Mouse (Mus musculus): ENCODE data around the gene Hdgf.
"Not testable (repeated sequence)": the region's sequence is repeated elsewhere in the genome, so short reads cannot be mapped to it uniquely, and the experiment has no call there.

Hdgf gene

GRCm38 (mm10) chr3:87905880-87906485, at the start of gene Hdgf:
TSS of gene Hdgf (plus strand) at chr3:87906321.
- DNase-seq: peak; percentile 96 to 99

DNA sequence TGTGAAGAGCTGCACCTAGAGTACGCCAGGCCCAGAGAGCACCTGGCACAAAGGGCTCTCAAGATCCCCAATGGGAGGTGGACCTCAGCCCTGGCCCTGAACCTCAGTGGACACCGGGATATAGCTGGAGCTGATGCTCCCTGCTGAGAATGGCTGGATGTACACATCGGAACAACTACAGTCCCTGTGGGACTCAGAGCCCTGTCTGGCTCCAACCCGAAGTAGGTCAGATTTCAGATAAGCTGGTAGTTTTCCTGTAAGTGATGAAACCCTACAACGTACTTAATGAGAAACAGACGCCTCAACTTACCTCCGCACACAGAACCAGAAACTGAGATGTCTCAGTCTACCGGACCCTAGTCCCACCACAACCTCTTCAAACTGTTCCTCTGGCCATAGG, 48.5 kb upstream of the Hdgf start:
- no peak for DNase-seq

- DNase-seq: peak in 1 of 2 experiments; percentile 70
Observed at GRCm38 (mm10) chr3:87859813-87860212, 46.3 kb upstream of the Hdgf start.

DNA sequence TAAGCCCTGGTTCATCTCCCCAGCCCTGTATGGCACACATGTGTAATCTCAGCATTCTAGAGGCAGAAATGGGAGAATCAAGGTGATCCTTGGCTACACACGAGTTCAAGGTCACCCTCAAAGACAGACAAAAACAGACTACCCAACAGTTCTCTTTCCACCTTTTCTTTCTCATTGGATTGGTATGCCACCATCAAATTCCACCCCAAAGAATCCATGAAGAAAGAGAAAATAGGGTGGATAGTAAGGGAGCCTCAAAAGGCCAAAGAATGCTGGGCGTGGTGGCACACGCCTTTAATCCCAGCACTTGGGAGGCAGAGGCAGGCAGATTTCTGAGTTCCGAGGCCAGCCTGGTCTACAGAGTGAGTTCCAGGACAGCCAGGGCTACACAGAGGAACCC, 42.0 kb upstream of the Hdgf start:
- DNase-seq: not testable (repeated sequence)

DNA sequence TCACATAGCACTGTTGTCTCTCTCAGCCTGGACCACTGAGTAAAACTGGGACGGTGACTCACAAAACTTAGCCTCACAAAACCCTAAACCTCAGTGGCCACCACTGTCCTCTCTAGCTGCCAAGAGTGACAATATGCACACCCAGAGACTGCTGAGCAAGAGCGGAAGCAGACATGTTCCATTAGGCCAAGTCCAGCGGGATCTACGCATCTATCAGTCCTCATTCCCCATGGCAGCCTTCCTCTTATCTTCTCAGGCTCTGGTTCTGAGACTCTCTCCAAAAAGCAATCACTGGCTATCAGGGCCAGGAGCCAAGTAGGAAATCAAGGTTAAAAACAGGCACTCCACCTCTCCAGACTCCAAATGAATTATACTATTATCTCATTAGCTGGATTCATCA, 28.4 kb upstream of the Hdgf start:
- DNase-seq: no peak

DNA sequence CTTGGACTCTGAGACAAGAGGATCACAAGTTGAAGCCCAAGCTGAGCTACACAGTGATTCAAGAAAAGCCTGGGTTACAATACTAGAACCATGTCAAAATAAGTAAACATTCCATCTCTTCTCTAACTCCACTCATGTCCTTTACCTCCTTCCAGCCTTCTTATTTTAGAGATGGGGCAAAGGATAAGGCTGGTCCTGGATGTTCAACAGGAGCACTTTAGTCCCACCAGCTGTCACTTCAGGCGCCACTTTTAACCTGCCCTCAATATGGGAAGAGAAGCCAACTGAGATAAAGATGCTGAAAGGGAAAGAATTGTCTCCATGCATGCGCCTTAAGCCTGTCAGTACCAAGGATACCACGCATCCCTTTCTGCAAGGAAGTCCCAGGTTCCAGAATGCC, 21.8 kb upstream of the Hdgf start:
- no peak for DNase-seq

- peak; percentile 55 to 64 for DNase-seq
Observed at GRCm38 (mm10) chr3:87884708-87885251, 21.3 kb upstream of the Hdgf start.

GRCm38 (mm10) chr3:87885281-87886003, 20.7 kb upstream of the Hdgf start, which contains the start of gene Prcc:
TSS of gene Prcc (minus strand) at chr3:87885608.
- peak; percentile 93 to 96 for DNase-seq

DNA sequence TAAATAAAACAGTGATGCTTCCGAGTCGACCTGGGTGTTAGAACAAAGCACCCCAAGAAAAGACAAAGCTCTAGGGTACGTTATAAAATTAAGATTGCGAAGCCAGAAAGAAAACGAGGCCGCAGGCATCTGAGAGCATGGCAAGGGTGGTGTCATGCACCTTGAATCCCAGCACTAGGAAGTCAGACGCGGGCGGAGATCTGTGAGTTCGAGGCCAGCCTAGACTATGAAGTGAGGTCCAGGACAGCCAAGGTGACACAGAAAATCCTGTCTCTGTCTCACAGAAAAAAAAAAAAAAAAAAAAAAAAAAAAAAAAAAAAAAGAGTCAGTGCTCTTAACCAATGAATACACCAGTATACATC, 20.1 kb upstream of the Hdgf start:
- DNase-seq: peak in 1 of 2 experiments; percentile 41

DNA sequence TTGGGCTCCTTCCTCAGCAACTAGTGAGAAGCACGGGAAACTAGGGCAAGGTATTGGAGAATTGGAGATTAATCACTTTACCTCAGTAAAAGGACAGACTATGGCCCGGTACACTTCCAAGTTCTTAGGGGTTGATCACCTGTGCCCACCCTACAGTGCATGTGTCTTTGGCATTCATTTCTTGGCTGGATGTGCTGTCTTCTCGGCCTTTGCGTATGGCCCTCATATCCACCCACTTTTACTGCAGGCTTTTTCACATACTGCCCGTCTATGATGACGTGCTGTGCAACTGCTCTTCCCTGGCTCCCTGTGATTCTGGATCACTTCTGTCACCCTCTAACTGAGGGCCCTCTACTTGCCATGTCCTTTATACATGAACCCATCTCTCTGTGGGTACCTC, 19.7 kb upstream of the Hdgf start:
- no peak for DNase-seq

- not testable (repeated sequence) for DNase-seq
Observed at GRCm38 (mm10) chr3:87887400-87887799, 18.7 kb upstream of the Hdgf start.

DNA sequence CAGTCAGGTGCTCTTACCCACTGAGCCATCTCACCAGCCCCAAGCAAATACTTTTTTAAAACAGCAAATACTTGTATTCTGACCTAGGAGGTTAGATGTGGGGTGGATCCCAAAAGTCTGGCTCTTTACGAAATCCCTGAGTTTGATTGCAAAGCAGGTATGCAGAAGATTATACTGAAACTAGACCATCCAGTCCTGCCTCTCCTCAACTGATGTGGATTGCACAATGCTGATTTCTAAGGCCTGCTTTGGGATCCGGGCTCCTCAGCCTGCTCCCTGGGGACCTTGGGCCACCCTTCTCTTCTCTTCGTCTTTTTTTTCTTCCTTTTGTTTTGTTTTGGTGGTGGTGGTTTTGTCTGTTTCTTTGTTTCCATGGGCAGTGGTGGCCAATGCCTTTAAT, 14.6 kb upstream of the Hdgf start:
- no peak for DNase-seq

DNA sequence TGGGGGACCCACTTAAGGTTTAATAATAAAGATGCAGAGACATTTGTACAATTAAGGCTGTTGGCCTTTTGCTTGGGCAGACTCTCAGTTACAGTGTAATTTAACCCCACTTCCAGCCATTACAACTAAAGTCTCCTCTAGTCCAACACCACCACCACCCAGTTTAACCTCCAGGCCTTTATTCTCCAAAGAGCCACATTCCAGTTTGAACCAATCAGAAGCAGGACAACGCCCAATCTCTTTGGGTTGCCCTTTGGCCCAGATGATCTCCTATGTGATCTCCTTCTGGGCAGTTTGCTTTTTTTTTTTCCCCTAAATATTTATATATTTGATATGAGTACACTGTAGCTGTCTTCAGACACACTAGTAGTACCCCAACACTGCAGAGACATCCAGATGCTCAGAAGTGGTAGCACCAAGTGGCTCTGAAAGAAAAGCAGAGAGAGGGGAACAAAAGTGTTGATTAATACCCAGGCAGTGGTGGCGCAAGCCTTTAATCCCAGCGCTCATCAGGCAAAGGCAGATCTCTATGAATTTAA, 12.7 kb upstream of the Hdgf start:
- DNase-seq: no peak

DNA sequence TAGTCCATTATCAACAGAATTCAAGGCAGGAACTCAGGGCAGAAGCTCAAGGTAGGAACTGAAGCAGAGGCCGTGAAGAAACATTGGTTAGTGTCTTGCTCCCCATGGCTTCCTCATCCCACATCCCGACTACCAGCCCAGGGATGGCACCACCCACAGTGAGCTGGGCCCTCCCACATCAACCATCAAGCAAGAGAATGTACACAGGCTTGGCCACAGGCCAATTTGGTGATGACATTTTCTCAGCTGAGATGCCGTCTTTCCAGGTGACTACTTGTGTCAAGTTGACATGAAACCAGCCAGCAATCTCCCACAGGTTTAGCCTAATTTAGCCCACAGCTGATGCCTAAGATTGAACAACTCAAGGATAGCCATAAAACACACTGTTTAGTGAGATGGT, 6.9 kb upstream of the Hdgf start:
- DNase-seq: no peak

DNA sequence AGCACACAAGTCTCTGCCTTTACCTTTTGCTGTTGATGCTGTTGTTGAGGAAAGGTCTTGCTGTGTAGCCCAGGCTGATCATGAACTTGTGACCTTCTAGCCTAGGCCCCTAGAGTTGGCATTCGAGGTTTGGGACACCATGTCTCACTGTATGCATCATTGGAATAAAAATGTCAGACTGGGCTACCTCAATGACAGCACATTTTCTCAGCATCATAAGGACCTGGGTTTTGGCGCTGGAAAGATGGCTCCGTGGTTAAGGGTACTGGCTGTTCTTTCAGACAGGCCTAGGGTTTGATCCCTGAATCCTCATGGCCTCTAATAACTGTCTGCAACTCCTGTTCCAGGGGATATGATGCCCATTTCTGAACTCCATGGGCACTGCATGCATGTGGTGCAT, 6.3 kb upstream of the Hdgf start:
- DNase-seq: no peak

DNA sequence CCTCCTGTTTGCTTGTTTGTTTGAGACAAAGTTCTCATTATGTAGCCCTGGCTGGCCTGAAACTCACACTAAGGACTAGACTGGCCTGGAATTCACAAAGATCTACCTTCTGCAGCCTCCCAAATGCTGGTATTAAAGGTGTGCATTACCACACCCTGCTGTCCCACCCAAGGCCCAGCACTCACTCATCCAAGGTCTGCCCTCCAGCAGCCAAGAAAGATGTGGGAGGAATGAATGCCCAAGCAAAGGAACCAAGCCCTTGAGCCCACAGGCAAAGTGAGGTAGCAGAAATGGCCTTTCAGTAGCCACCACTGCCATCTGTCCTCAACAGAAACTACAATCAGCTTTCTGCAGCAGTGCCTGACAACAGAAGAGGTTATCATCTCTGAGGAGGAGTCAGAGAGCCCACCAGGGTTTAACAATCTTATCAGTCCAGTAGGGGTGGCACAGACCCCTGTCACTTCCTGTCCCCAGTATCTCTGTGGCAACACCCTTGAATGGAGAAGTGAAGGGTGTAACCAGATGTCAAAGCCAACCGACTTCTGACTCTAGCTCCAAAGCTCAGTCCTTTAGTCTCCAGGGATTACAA, 5.0 kb upstream of the Hdgf start:
- DNase-seq: no peak

DNA sequence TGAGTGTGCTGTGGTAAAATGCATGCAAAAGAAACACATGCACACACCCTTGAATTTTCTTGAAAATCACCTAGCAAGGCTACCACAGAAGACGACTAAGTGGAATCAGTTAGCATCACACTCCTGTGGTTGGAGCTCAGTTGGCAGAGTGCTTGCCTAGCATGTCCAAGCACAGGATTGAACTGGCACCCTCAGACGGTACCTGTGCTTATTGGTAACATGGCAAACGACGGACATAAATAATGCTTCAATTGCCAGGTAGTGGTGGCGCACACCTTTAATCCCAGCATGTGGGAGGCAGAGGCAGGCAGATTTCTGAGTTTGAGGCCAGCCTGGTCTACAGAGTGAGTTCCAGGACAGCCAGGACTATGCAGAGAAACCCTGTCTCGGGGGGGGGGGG, 4.2 kb upstream of the Hdgf start:
- not testable (repeated sequence) for DNase-seq

GRCm38 (mm10) chr3:87903821-87904220, 2.3 kb upstream of the Hdgf start:
- no peak for DNase-seq

DNA sequence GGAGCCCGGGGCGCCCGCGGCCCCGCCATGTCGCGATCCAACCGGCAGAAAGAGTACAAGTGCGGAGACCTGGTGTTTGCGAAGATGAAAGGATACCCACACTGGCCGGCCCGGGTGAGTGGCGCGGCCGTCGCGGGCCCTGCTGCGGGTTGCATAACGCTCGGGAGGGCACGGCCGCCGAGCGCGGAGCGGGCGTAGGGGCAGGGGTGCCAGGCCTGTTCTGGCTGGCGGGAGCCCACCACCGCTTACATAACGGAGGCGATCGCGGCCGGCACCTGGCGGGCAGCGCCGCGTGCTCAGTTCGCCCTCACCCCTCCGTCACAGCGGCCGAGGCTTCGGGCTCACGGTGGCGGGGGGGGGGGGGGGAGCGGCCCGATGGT, 470 bp downstream of the Hdgf start:
- peak in 1 of 2 experiments; percentile 53 for DNase-seq

- peak; percentile 64 to 85 for DNase-seq
Observed at GRCm38 (mm10) chr3:87906981-87907857, 1.1 kb downstream of the Hdgf start.

DNA sequence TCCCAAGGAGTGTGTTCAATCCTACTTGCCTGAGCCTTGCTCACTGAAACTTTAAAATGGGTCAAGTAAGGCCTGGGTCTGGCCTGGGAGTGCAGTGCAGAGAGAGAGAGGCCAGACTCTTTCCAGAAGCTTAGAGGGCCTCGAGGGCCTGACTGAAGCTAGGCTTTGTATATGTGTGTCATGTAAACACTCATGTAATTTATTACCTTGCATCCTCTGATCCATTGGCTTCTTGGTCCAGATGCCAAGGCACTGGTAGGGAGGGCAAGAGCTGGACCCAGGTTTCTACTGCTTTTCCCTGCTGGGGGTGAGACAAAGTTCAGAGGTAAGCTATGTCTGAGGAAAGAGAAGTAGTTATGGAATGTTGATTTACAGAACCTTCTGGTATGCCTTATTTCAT, 1.8 kb downstream of the Hdgf start:
- no peak for DNase-seq

- DNase-seq: no peak
Observed at GRCm38 (mm10) chr3:87909381-87909780, 3.3 kb downstream of the Hdgf start.

- DNase-seq: peak; percentile 28 to 46
Observed at GRCm38 (mm10) chr3:87909874-87910273, 3.8 kb downstream of the Hdgf start.

Data from lung, postnatal 4 days (tissue).